Mouse (Mus musculus): ENCODE data around the gene Fgr.

- TF ChIP-seq CTCF (IDR thresholded peaks at IDR 0.05; ENCODE audit: low read depth) (no peak), EP300 (optimal IDR thresholded peaks at IDR 0.05) (no peak)
Observed at GRCm38 (mm10) chr4:133020721-133021120, 46.8 kb downstream of the Fgr start.
